Mouse (Mus musculus) intestine, postnatal 0 days (tissue): ENCODE results near the gene Efemp1. TPM values are rescaled to one million over a fixed set of nuclear protein-coding genes. Genes with fewer than 3 reads are reported as not detected.
A peak's percentile ranks its signal among the peaks of the same experiment; 100 is the strongest.

Experiments used
- ATAC-seq: fragments of 200-750 bp; cut with Nextera tagmentation; 2 replicates; pipeline ENCODE4 v1.8.0; 2017; ENCODE audit warnings: mild to moderate bottlenecking, moderate TSS enrichment, moderate library complexity
- H3K27ac ChIP-seq: fragments of 300-500 bp; sonication (generic); 2 replicates; pipeline ENCODE4 v1.5.1; 2014; ENCODE audit warnings: mild to moderate bottlenecking, low read depth, low read length, moderate library complexity
- H3K27me3 ChIP-seq: fragments of 300-500 bp; sonication (generic); replicated peaks from 2 replicates; pipeline ENCODE4 v1.6.1; 2014; ENCODE audit warnings: low read length, mixed read lengths; ENCODE audit not compliant: control insufficient read depth, insufficient read depth
- H3K36me3 ChIP-seq: fragments of 300-500 bp; sonication (generic); 2 replicates; pipeline ENCODE4 v1.6.1; 2014; ENCODE audit warnings: mild to moderate bottlenecking, moderate library complexity; ENCODE audit not compliant: control insufficient read depth, insufficient read depth
- H3K4me1 ChIP-seq: fragments of 300-500 bp; sonication (generic); replicated peaks from 2 replicates; pipeline ENCODE4 v1.6.1; 2014; ENCODE audit warnings: antibody characterized with exemption, low read length, mixed read lengths; ENCODE audit not compliant: control insufficient read depth, insufficient read depth
- H3K4me2 ChIP-seq: fragments of 300-500 bp; sonication (generic); replicated peaks from 2 replicates; pipeline ENCODE4 v1.6.1; 2014; ENCODE audit warnings: low read depth, mild to moderate bottlenecking, moderate library complexity
- H3K4me3 ChIP-seq: fragments of 300-500 bp; sonication (generic); 2 replicates; pipeline ENCODE4 v1.5.1; 2014; ENCODE audit warnings: low read depth, low read length
- H3K9ac ChIP-seq: fragments of 300-500 bp; sonication (generic); 2 replicates; pipeline ENCODE4 v1.6.1; 2014; ENCODE audit warnings: mild to moderate bottlenecking, low read depth, low read length
- H3K9me3 ChIP-seq: fragments of 300-500 bp; sonication (generic); 2 replicates; pipeline ENCODE4 v1.6.1; 2016; ENCODE audit warnings: mixed run types; ENCODE audit not compliant: control insufficient read depth
- CTCF ChIP-seq: sonication (generic); IDR thresholded peaks from 2 replicates; pipeline ENCODE4 v1.5.1; 2016; ENCODE audit warnings: low read depth, mild to moderate bottlenecking, control low read depth, antibody characterized with exemption, moderate library complexity
- WGBS: fragments of 180-500 bp; shearing (Covaris S2); extraction: QIAGEN DNeasy Blood & Tissue Kit; methylation state at CpG from one replicate; pipeline ENCODE4 v1.1.7; 2014; 5-methylcytosine and 5-hydroxymethylcytosine counted together
- polyA plus RNA-seq: library from polyadenylated mRNA; unstranded; fragments of >200 nt; fragmentation: Nextera tagmentation; extraction: Ambion mirVana; gene quantifications from 2 replicates; pipeline ENCODE4 v1.2.1, GENCODE M21; 2015

Gene Efemp1
- 8.3 and 11.5 TPM in 2 replicates for polyA plus RNA-seq

GRCm38 (mm10) chr11:28853102-28853800 is at the start of gene Efemp1:
Efemp1 (plus strand) TSS chr11:28853204.
- Histone ChIP-seq H3K36me3 (no peaks in the 10 kb centered on the region), H3K9me3 (no peaks in the 10 kb centered on the region), H3K27ac (no peak within 1 kb of the TSS), H3K4me2 (peak within 1 kb of the TSS; percentile 69), H3K27me3 (peaks cover 8% of the 10 kb centered on the region; the same call in 1 of the 2 replicates), H3K4me3 (peak within 1 kb of the TSS; percentile 38), H3K9ac (no peak within 1 kb of the TSS), H3K4me1 (no peaks in the 10 kb centered on the region)
- TF ChIP-seq CTCF: no peak
- no peak for ATAC-seq
- 1% methylated on average over 30 of the region's 30 CpGs for WGBS

GRCm38 (mm10) chr11:28808685-28809084 is 44.3 kb upstream of the Efemp1 start:
- Histone ChIP-seq H3K27me3 (no peaks in the 10 kb centered on the region), H3K4me2 (no peak overlapping the region), H3K27ac (no peak overlapping the region), H3K9me3 (no peaks in the 10 kb centered on the region), H3K9ac (no peak overlapping the region), H3K4me3 (no peak overlapping the region), H3K36me3 (no peaks in the 10 kb centered on the region), H3K4me1 (no peaks in the 10 kb centered on the region)
- 62% methylated on average over 3 of the region's 3 CpGs for WGBS
- ATAC-seq: no peak
- TF ChIP-seq CTCF: peak; percentile 73

GRCm38 (mm10) chr11:28811874-28812273 is 41.1 kb upstream of the Efemp1 start:
- Histone ChIP-seq H3K27ac (no peak overlapping the region), H3K4me3 (no peak overlapping the region), H3K4me2 (no peak overlapping the region), H3K9ac (no peak overlapping the region), H3K27me3 (no peaks in the 10 kb centered on the region), H3K9me3 (no peaks in the 10 kb centered on the region), H3K4me1 (no peaks in the 10 kb centered on the region), H3K36me3 (no peaks in the 10 kb centered on the region)
- peak; percentile 66 for TF ChIP-seq CTCF
- no peak for ATAC-seq
- WGBS: 71% methylated on average over 2 of the region's 2 CpGs

- ATAC-seq: no peak
- no peak overlapping the region for H3K9ac ChIP-seq
- H3K27ac ChIP-seq: no peak overlapping the region
- TF ChIP-seq CTCF: no peak
- 28% methylated on average over 2 of the region's 2 CpGs for WGBS
- H3K4me2 ChIP-seq: no peak overlapping the region
- no peaks in the 10 kb centered on the region for H3K27me3 ChIP-seq
- no peaks in the 10 kb centered on the region for H3K4me1 ChIP-seq
- no peaks in the 10 kb centered on the region for H3K9me3 ChIP-seq
- H3K36me3 ChIP-seq: no peaks in the 10 kb centered on the region
- H3K4me3 ChIP-seq: no peak overlapping the region
These were observed 40.4 kb upstream of the Efemp1 start for GRCm38 (mm10) chr11:28812564-28812963.

- H3K4me3 ChIP-seq: no peak overlapping the region
- H3K36me3 ChIP-seq: no peaks in the 10 kb centered on the region
- no peak overlapping the region for H3K4me2 ChIP-seq
- WGBS: 76% methylated on average over 4 of the region's 4 CpGs
- TF ChIP-seq CTCF: no peak
- no peak overlapping the region for H3K27ac ChIP-seq
- H3K9ac ChIP-seq: no peak overlapping the region
- H3K9me3 ChIP-seq: no peaks in the 10 kb centered on the region
- H3K27me3 ChIP-seq: no peaks in the 10 kb centered on the region
- ATAC-seq: no peak
- H3K4me1 ChIP-seq: no peaks in the 10 kb centered on the region
These were observed 35.6 kb upstream of the Efemp1 start for GRCm38 (mm10) chr11:28817405-28817804.

- no peak for TF ChIP-seq CTCF
- H3K36me3 ChIP-seq: no peaks in the 10 kb centered on the region
These were observed 26.1 kb upstream of the Efemp1 start for GRCm38 (mm10) chr11:28826950-28827349.

More at GRCm38 (mm10) chr11:28826950-28827349, 26.1 kb upstream of the Efemp1 start:
- no peaks in the 10 kb centered on the region for H3K9me3 ChIP-seq
- no peak for ATAC-seq
- no peak overlapping the region for H3K27ac ChIP-seq
- H3K4me3 ChIP-seq: no peak overlapping the region
- no peak overlapping the region for H3K9ac ChIP-seq
- no peaks in the 10 kb centered on the region for H3K27me3 ChIP-seq
- 82% methylated on average over 2 of the region's 2 CpGs for WGBS
- H3K4me2 ChIP-seq: no peak overlapping the region
- no peaks in the 10 kb centered on the region for H3K4me1 ChIP-seq
